Mouse (Mus musculus) B cell, adult 62 days (primary cell): ENCODE results near the gene Lce1k. TPM values are rescaled to one million over a fixed set of nuclear protein-coding genes. Genes with fewer than 3 reads are reported as not detected.

Source experiments
- total RNA-seq: library from RNA; stranded (reverse); gene quantifications from 4 replicates; pipeline ENCODE4 v1.2.4, GENCODE M21; 2023

Lce1k gene
- not detected in 4 replicates for total RNA-seq

GRCm38 (mm10) chr3:92807791-92808190 lies at the start of gene Lce1k:
Gene Lce1k, minus strand, starts transcription at chr3:92807891.

GRCm38 (mm10) chr3:92851186-92851585 lies 43.5 kb upstream of the Lce1k start, which contains the start of gene Lce1l:
Gene Lce1l, minus strand, starts transcription at chr3:92851286.

GRCm38 (mm10) chr3:92827108-92827507 lies 19.4 kb upstream of the Lce1k start, which contains the start of gene Kprp:
Gene Kprp, minus strand, starts transcription at chr3:92827247.

GRCm38 (mm10) chr3:92790414-92790813 lies 17.3 kb downstream of the Lce1k start, which contains the start of gene Lce1j:
Gene Lce1j, minus strand, starts transcription at chr3:92790514.

GRCm38 (mm10) chr3:92778799-92779198 lies 28.9 kb downstream of the Lce1k start, which contains the start of gene Lce1i:
Gene Lce1i, minus strand, starts transcription at chr3:92778899.

GRCm38 (mm10) chr3:92764965-92765364 lies 42.7 kb downstream of the Lce1k start, which contains the start of gene Lce1h:
Gene Lce1h, minus strand, starts transcription at chr3:92765065.

Other genes with a start within 250 kb of the Lce1k start
- gene Ivl, start 234.2 kb downstream of the Lce1k start, total RNA-seq: not detected in 4 replicates
- gene Smcp, start 218.9 kb downstream of the Lce1k start, total RNA-seq: not detected in 4 replicates
- gene 2210017I01Rik, start 200.4 kb downstream of the Lce1k start, total RNA-seq: not detected in 4 replicates
- not detected in 4 replicates for gene Lce6a, start 186.2 kb downstream of the Lce1k start, total RNA-seq
- not detected in 4 replicates for gene Lce1a1, start 159.6 kb downstream of the Lce1k start, total RNA-seq
- gene Lce1b, start 151.0 kb downstream of the Lce1k start, total RNA-seq: not detected in 4 replicates
- not detected in 4 replicates for gene Lce1a2, start 137.6 kb downstream of the Lce1k start, total RNA-seq
- gene Lce1c, start 128.6 kb downstream of the Lce1k start, total RNA-seq: not detected in 4 replicates
- not detected in 4 replicates for gene Lce1d, start 120.7 kb downstream of the Lce1k start, total RNA-seq
- gene Lce1e, start 98.8 kb downstream of the Lce1k start, total RNA-seq: not detected in 4 replicates
- gene Lce1f, start 87.5 kb downstream of the Lce1k start, total RNA-seq: not detected in 4 replicates
- gene Gm38119, start 68.8 kb downstream of the Lce1k start, total RNA-seq: not detected in 4 replicates
- not detected in 4 replicates for gene Lce1g, start 55.6 kb downstream of the Lce1k start, total RNA-seq
- gene Lce1h, start 42.8 kb downstream of the Lce1k start, total RNA-seq: not detected in 4 replicates
- not detected in 4 replicates for gene Lce1i, start 29.0 kb downstream of the Lce1k start, total RNA-seq
- not detected in 4 replicates for gene Lce1j, start 17.4 kb downstream of the Lce1k start, total RNA-seq
- gene Kprp, start 19.4 kb upstream of the Lce1k start, total RNA-seq: not detected in 4 replicates
- gene Lce1l, start 43.4 kb upstream of the Lce1k start, total RNA-seq: not detected in 4 replicates
- gene 2310050C09Rik, start 62.3 kb upstream of the Lce1k start, total RNA-seq: not detected in 4 replicates
- gene Lce3a, start 118.3 kb upstream of the Lce1k start, total RNA-seq: not detected in 4 replicates
- gene Lce3b, start 125.1 kb upstream of the Lce1k start, total RNA-seq: not detected in 4 replicates
- gene Lce3c, start 136.6 kb upstream of the Lce1k start, total RNA-seq: not detected in 4 replicates
- gene Lce3d, start 149.5 kb upstream of the Lce1k start, total RNA-seq: not detected in 4 replicates
- gene Lce3e, start 159.2 kb upstream of the Lce1k start, total RNA-seq: not detected in 4 replicates
- gene Lce3f, start 184.3 kb upstream of the Lce1k start, total RNA-seq: not detected in 4 replicates
- gene Crct1, start 207.8 kb upstream of the Lce1k start, total RNA-seq: not detected in 4 replicates
- not detected in 4 replicates for gene Lce1m, start 211.2 kb upstream of the Lce1k start, total RNA-seq